Mouse (Mus musculus) myocyte (in vitro differentiated cells): Measurements from ENCODE around the gene Arrb2.

Experiments used
- CEBPB ChIP-seq: IDR thresholded peaks from 2 replicates; pipeline ENCODE4 v1.6.1; 2011; ENCODE audit warnings: mild to moderate bottlenecking, moderate library complexity; ENCODE audit not compliant: poor library complexity, insufficient read depth, severe bottlenecking
- E2F4 ChIP-seq: IDR thresholded peaks from one replicate; pipeline ENCODE4 v1.6.1; 2011; ENCODE audit warnings: mild to moderate bottlenecking, control low read depth, moderate library complexity; ENCODE audit not compliant: insufficient read depth
- MAX ChIP-seq: IDR thresholded peaks from one replicate; pipeline ENCODE4 v1.6.1; 2011; ENCODE audit warnings: low read depth, mild to moderate bottlenecking, control low read depth
- MYOD1 ChIP-seq, 3 experiments: IDR thresholded peaks; one replicate each; pipeline ENCODE4 v1.6.1; 2011; ENCODE audit warnings: control low read depth in 2 of 3, low read depth in 2 of 3, mild to moderate bottlenecking in 2 of 3, moderate library complexity in 1 of 3; ENCODE audit not compliant: insufficient read length in 2 of 3, control insufficient read depth in 1 of 3
- MYOG ChIP-seq, 3 experiments: IDR thresholded peaks; one replicate each; pipeline ENCODE4 v1.6.1; 2011; ENCODE audit warnings: control low read depth in 2 of 3, low read depth in 2 of 3, mild to moderate bottlenecking in 2 of 3; ENCODE audit not compliant: insufficient read length in 2 of 3, control insufficient read depth in 1 of 3, insufficient read depth in 1 of 3
- POLR2A ChIP-seq: IDR thresholded peaks from one replicate; pipeline ENCODE4 v1.6.1; 2011; ENCODE audit warnings: low read depth, mild to moderate bottlenecking, control low read depth, moderate library complexity; ENCODE audit not compliant: insufficient read length
- SRF ChIP-seq: IDR thresholded peaks from one replicate; pipeline ENCODE4 v1.6.1; 2011; ENCODE audit warnings: low read depth; ENCODE audit not compliant: control insufficient read depth, insufficient read length
- TCF12 ChIP-seq: IDR thresholded peaks from one replicate; pipeline ENCODE4 v1.6.1; 2011; ENCODE audit warnings: mild to moderate bottlenecking, control low read depth; ENCODE audit not compliant: poor library complexity, insufficient read depth, severe bottlenecking
- USF1 ChIP-seq: IDR thresholded peaks from one replicate; pipeline ENCODE4 v1.6.1; 2011; ENCODE audit warnings: low read depth, mild to moderate bottlenecking, control low read depth, moderate library complexity

GRCm38 (mm10) chr11:70440637-70441036 lies 8.2 kb downstream of the Arrb2 start:
- TF ChIP-seq POLR2A, result no peak
- no peak for TF ChIP-seq MYOD1 (IDR thresholded peaks at IDR 0.05; ENCODE audit: control insufficient read depth in 1 of 3, insufficient read length in 2 of 3, low read depth in 2 of 3)
- no peak for TF ChIP-seq MYOG (IDR thresholded peaks at IDR 0.05; ENCODE audit: control insufficient read depth in 1 of 3, insufficient read depth in 1 of 3, insufficient read length in 2 of 3, low read depth in 2 of 3)
- no peak for TF ChIP-seq CEBPB
- no peak for TF ChIP-seq TCF12
- TF ChIP-seq E2F4, result no peak
- no peak for TF ChIP-seq MAX
- TF ChIP-seq USF1, result no peak
- TF ChIP-seq SRF, result no peak
